Mouse (Mus musculus): ENCODE measurements around the gene Hydin. TPM values are rescaled to one million over a fixed set of nuclear protein-coding genes. Genes with fewer than 3 reads are reported as not detected.

The Hydin gene
- polyA plus RNA-seq, 1 experiment from 2014 or later: 0.08 TPM

GRCm38 (mm10) chr8:110657661-110658060 lies 390.9 kb downstream of the Hydin start:
- no peak overlapping the region for H3K27ac ChIP-seq (replicated peaks in 1 of 2; ENCODE audit: control insufficient read depth in 1 of 2, insufficient read depth in 1 of 2, low read depth in 2 of 2, low read length in 2 of 2)
- peaks cover 0 to 4% of the 10 kb centered on the region in 2 experiments; a peak in 3 of 4 replicates for H3K4me1 ChIP-seq (ENCODE audit: control insufficient read depth in 2 of 2, insufficient read depth in 2 of 2, low read length in 2 of 2)
- H3K36me3 ChIP-seq (ENCODE audit: control insufficient read depth, insufficient read depth, low read length): peaks cover 34% of the 10 kb centered on the region
- no peak overlapping the region for H3K4me2 ChIP-seq (ENCODE audit: low read length)
- H3K9ac ChIP-seq (ENCODE audit: low read length): no peak overlapping the region
- ATAC-seq (ENCODE audit: insufficient number of reproducible peaks, insufficient read depth, low FRiP score, low read depth): no peak
- 96% methylated on average over 2 of the region's 2 CpGs for WGBS
- no peak overlapping the region for H3K4me3 ChIP-seq (ENCODE audit: control insufficient read depth in 1 of 2, insufficient read depth in 1 of 2, low read depth in 1 of 2, low read length in 2 of 2)
- H3K9me3 ChIP-seq (ENCODE audit: control insufficient read depth, low read length): no peaks in the 10 kb centered on the region
- no peaks in the 10 kb centered on the region for H3K27me3 ChIP-seq (ENCODE audit: control insufficient read depth, insufficient read depth, low read length)

Small RNAs within 50 kb of the gene (microRNA-seq; reads per million reads assigned to microRNA genes)
- gene Gm44489 (not detected), gene Gm47306 (not detected)

Other genes with a start within 250 kb of the Hydin start
- gene Chst4, start 227.2 kb upstream of the Hydin start, polyA plus RNA-seq (2014; fragmentation: Nextera tagmentation; extraction: Ambion mirVana): 1.3 and 1.9 TPM in 2 replicates
- 5.9 and 6.4 TPM in 2 replicates for gene Zfp612, start 187.2 kb upstream of the Hydin start, polyA plus RNA-seq (2014; fragmentation: Nextera tagmentation; extraction: Ambion mirVana)
- not detected in 2 replicates for gene Gm21964, start 165.8 kb upstream of the Hydin start, polyA plus RNA-seq (2014; fragmentation: Nextera tagmentation; extraction: Ambion mirVana)
- gene Gm17720, start 164.2 kb upstream of the Hydin start, polyA plus RNA-seq (2014; fragmentation: Nextera tagmentation; extraction: Ambion mirVana): not detected in 2 replicates
- 0.42 and 0.65 TPM in 2 replicates for gene Calb2, start 98.8 kb upstream of the Hydin start, polyA plus RNA-seq (2014; fragmentation: Nextera tagmentation; extraction: Ambion mirVana)
- gene Cmtr2, start 51.3 kb upstream of the Hydin start, polyA plus RNA-seq (2014; fragmentation: Nextera tagmentation; extraction: Ambion mirVana): 4.3 and 5.7 TPM in 2 replicates